Mouse (Mus musculus) C2C12 (cell line): ENCODE results near the gene Plgrkt. TPM values are rescaled to one million over a fixed set of nuclear protein-coding genes. Genes with fewer than 3 reads are reported as not detected.

Source experiments
- H3K27me3 ChIP-seq: one replicate; pipeline ENCODE4 v1.6.1; 2011; ENCODE audit not compliant: control insufficient read depth, insufficient read depth, insufficient read length
- H3K36me3 ChIP-seq: one replicate; pipeline ENCODE4 v1.6.1; 2011; ENCODE audit not compliant: control insufficient read depth, insufficient read depth
- H3K4me3 ChIP-seq: one replicate; pipeline ENCODE4 v1.5.1; 2011; ENCODE audit warnings: mild to moderate bottlenecking, control low read depth; ENCODE audit not compliant: poor library complexity, insufficient read depth, severe bottlenecking
- H3K79me2 ChIP-seq: one replicate; pipeline ENCODE4 v1.6.1; 2011; ENCODE audit not compliant: control insufficient read depth, insufficient read depth
- H3K79me3 ChIP-seq: one replicate; pipeline ENCODE4 v1.6.1; 2011; ENCODE audit warnings: low read depth, control low read depth
- H3ac ChIP-seq: one replicate; pipeline ENCODE3; 2011; ENCODE audit warnings: low read depth; ENCODE audit not compliant: control insufficient read depth, insufficient read length
- CEBPB ChIP-seq: IDR thresholded peaks from one replicate; pipeline ENCODE4 v1.6.1; 2011; ENCODE audit warnings: low read depth, mild to moderate bottlenecking, control low read depth, moderate library complexity
- CTCF ChIP-seq: IDR thresholded peaks from one replicate; pipeline ENCODE4 v1.5.1; 2011; ENCODE audit not compliant: control insufficient read depth, insufficient read depth, insufficient read length
- FOSL1 ChIP-seq: IDR thresholded peaks from one replicate; pipeline ENCODE4 v1.8.0; 2011; ENCODE audit warnings: mild to moderate bottlenecking, low read length; ENCODE audit not compliant: poor library complexity, insufficient read depth, severe bottlenecking
- MAX ChIP-seq: IDR thresholded peaks from one replicate; pipeline ENCODE4 v1.6.1; 2011; ENCODE audit warnings: mild to moderate bottlenecking, control low read depth
- MYOD1 ChIP-seq: IDR thresholded peaks from one replicate; pipeline ENCODE4 v1.6.1; 2011; ENCODE audit warnings: low read depth; ENCODE audit not compliant: control insufficient read depth, insufficient read length
- MYOG ChIP-seq: IDR thresholded peaks from one replicate; pipeline ENCODE4 v1.6.1; 2011; ENCODE audit not compliant: control insufficient read depth, insufficient read length; ENCODE audit errors: extremely low read depth
- USF1 ChIP-seq: IDR thresholded peaks from one replicate; pipeline ENCODE4 v1.6.1; 2011; ENCODE audit warnings: low read depth, mild to moderate bottlenecking, control low read depth, moderate library complexity
- polyA plus RNA-seq: library from polyadenylated mRNA; unstranded; fragments of >200 nt; fragmentation: generic; extraction: Trizol; gene quantifications from one replicate; pipeline ENCODE4 v1.2.1, GENCODE M21; 2012; ENCODE audit warnings: missing spikeins

Plgrkt gene
- polyA plus RNA-seq, 1 experiment = 15.2 TPM

DNA sequence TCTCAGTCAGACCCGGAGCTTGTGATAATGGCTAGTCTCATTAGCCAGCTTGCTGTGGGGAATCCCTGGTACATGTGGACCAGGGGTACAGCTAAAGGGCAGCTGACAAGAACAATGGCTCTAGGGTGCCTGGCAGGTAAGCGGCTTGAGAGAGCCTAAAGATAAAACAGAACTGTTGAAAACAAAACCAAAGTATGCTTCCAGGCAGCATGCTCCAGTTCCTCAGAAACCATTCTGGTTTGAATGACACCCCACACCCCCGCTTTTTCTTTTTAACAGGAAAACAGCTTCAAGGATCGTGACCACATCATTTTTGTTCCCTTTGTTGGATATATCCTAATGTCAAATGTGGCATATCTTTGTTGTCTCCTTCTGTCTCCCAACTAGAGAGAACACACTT lies 43.4 kb upstream of the Plgrkt start, which contains the start of gene Pdcd1lg2:
Pdcd1lg2 (plus strand) TSS at position 301 of the 400 bp plus-strand sequence.
- no peak within 1 kb of the TSS for H3K4me3 ChIP-seq
- no peaks in the 10 kb centered on the region for H3K79me2 ChIP-seq
- H3K27me3 ChIP-seq = peaks cover 15% of the 10 kb centered on the region
- no peaks in the 10 kb centered on the region for H3K79me3 ChIP-seq
- TF ChIP-seq CEBPB = no peak
- TF ChIP-seq MYOD1 = no peak
- TF ChIP-seq CTCF = no peak
- no peak for TF ChIP-seq MYOG
- TF ChIP-seq USF1 = no peak
- TF ChIP-seq FOSL1 = no peak
- no peak for TF ChIP-seq MAX
- H3K36me3 ChIP-seq = no peaks in the 10 kb centered on the region
- no peak within 1 kb of the TSS for H3ac ChIP-seq

DNA sequence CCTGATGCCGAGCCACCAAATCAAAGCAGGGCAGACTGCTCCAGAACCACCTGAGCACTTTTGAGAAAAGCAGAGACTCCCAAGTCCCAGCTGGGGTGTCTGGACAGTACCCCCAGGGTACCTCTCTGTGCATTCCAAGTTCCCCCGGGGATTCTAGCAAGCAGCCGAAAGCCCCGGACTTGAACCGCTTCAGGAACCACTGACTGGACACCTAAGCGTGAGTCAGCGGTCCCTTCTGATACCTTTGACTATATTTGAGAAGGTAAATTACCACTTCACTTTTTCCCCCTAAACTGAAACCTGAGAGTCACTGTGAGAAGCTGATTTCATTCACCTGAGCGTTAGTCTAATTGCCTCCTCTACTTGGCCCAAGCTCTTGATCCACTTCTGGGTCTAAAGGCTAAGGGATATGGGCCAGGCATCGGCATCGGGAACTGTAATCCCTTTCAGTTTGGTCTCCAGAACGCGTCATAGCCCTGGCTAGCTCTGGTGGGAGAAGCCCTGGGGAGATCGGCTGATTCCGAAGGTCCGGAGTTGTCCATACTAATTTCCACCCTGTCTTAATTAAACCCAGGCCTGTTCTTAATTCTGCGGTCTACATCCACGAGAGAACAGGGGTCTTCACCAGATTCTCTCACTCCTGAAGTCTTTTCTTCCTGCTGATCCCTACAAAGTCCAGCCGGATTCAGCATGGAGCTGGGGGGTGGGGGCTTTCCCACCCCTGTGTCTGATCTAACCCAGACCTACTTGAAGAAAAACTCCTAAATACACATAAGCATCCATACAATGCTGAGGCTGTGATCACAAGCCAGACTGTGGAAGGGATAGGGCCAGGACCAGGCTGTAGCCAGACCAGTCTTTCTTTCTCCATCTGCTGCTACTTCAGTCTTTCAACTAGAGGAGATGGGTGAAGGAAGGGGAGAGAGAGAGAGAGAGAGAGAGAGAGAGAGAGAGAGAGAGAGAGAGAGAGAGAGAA lies 39.1 kb upstream of the Plgrkt start:
- Histone ChIP-seq H3K79me2 (no peaks in the 10 kb centered on the region), H3K79me3 (no peaks in the 10 kb centered on the region), H3K27me3 (peaks cover 15% of the 10 kb centered on the region), H3K36me3 (no peaks in the 10 kb centered on the region), H3K4me3 (no peak overlapping the region), H3ac (no peak overlapping the region)
- TF ChIP-seq FOSL1 (no peak), CTCF (no peak), MAX (no peak), CEBPB (no peak), MYOD1 (no peak), USF1 (no peak), MYOG (no peak)

DNA sequence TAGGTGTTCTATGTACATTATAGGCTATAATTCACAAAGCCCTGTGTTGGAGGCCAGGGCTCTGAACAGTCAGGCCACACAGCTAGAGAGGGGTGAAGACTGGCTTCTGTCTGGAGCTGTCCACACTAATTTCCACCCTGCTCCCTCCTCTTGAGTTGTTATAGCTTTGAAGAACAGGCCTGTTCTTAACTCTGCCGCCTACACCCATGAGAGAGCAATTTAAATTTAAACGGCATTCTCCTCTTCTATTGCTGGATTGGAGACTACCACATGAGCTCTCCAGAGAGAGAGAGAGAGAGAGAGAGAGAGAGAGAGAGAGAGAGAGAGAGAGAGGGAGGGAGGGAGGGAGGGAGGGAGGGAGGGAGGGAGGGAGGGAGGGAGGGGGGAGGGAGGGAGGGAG lies 38.2 kb upstream of the Plgrkt start:
- Histone ChIP-seq H3K4me3 (no peak overlapping the region), H3K79me2 (no peaks in the 10 kb centered on the region), H3K36me3 (no peaks in the 10 kb centered on the region), H3ac (no peak overlapping the region), H3K79me3 (no peaks in the 10 kb centered on the region), H3K27me3 (peaks cover 9% of the 10 kb centered on the region)
- TF ChIP-seq MYOG (no peak), CEBPB (no peak), MAX (no peak), USF1 (no peak), FOSL1 (no peak), CTCF (no peak), MYOD1 (no peak)

DNA sequence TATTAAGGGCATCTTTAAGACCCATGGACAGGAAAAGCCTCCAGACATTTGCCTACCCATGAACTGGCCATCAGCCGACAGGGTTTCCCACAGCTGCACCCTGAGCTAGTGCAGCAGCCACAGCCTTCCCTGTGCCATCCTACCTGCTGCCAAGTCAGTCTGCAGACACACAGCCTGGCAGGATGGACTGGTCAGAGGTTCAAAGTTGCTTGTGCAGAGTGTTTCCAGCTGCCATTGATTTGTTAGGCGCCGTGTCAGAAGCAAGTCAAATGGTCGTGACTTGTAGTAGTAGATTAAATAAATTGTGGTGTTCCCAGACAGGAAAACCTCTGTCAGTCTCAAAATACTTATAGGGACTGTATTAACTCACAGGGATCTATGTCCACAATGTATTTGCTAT lies 36.1 kb upstream of the Plgrkt start:
- Histone ChIP-seq H3K4me3 (no peak overlapping the region), H3K79me2 (no peaks in the 10 kb centered on the region), H3ac (no peak overlapping the region), H3K27me3 (no peaks in the 10 kb centered on the region), H3K36me3 (no peaks in the 10 kb centered on the region), H3K79me3 (no peaks in the 10 kb centered on the region)
- TF ChIP-seq CEBPB = no peak
- TF ChIP-seq USF1 = no peak
- no peak for TF ChIP-seq FOSL1
- no peak for TF ChIP-seq MYOD1
- no peak for TF ChIP-seq CTCF
- no peak for TF ChIP-seq MYOG
- TF ChIP-seq MAX = no peak

DNA sequence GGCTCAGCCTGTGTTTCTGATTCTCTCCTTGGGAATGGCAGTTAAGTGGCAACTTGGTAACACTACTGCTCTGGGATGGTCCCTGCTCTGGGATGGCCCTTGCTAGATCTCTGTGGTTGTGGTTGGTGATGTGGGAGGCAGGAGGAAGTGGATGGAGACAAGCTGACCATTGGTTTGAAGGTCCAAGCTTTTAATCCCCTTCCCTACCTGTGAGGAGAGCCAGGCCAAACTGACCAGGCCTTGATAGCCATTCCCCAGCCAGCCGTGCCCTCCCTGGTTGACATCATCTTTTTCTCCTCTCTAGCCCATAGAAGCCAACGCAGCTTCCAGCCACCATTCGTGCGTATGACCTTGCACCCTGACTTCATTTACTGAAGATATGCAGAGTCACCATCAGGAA lies 35.4 kb upstream of the Plgrkt start:
- H3K79me2 ChIP-seq = no peaks in the 10 kb centered on the region
- no peak overlapping the region for H3ac ChIP-seq
- no peaks in the 10 kb centered on the region for H3K36me3 ChIP-seq
- no peak for TF ChIP-seq USF1
- no peak for TF ChIP-seq CEBPB
- no peak for TF ChIP-seq CTCF
- TF ChIP-seq MYOG = no peak
- no peak for TF ChIP-seq MYOD1
- TF ChIP-seq FOSL1 = no peak
- TF ChIP-seq MAX = no peak
- no peaks in the 10 kb centered on the region for H3K27me3 ChIP-seq
- no peak overlapping the region for H3K4me3 ChIP-seq
- no peaks in the 10 kb centered on the region for H3K79me3 ChIP-seq
